Mouse (Mus musculus): ENCODE results near the gene Ggct.
A peak's percentile ranks its signal among the peaks of the same experiment; 100 is the strongest.

Ggct gene

DNA sequence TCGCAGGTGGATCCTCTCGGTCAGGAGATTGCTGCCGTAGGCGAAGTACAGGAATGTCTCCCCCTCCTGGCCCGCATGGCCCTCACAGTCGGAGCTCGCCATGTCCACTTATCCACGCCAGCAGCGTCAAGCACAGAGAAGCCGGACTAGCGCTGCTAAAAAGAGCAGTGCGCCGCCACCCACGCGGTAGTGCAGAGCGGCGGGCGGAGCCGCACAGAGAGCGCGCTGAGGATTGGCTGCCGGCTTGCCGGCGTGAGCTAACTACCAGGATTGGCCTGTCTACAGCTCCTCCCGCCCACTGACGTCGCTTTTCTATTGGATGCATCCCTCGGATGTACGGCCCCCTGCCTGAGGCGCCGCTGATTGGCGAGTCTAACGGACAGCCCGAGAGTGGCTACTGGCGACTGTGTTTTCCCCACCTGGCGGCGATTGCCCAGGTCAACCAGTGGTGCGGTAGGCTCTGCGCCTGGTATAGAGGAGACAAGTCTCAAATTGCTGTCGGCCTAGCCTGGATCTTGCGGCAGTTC, at the start of gene Ggct:
Gene Ggct, minus strand, starts transcription at position 217 of the 527 bp plus-strand sequence.
- DNase-seq (ENCODE audit: low spot score) = peak; percentile 93

DNA sequence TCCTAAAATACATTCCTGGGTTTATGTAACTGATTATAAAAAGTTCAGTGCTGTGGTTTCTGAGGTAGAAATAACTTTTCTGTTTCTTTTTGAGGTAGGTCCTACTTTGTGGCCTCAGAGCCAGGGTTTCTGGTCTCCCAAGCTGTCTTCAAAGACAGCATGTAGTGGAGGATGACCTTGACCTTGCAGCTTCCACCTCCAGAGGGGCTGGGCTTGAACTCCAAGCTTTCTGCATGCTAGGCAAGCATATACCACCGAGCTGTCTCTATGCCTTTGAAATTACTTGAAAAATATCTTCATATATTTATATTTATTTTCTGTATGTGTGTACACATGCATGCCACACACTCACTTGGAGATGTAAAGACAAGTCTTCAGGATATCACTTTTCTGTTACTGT, 47.3 kb upstream of the Ggct start:
- no peak for DNase-seq (ENCODE audit: low spot score)

DNA sequence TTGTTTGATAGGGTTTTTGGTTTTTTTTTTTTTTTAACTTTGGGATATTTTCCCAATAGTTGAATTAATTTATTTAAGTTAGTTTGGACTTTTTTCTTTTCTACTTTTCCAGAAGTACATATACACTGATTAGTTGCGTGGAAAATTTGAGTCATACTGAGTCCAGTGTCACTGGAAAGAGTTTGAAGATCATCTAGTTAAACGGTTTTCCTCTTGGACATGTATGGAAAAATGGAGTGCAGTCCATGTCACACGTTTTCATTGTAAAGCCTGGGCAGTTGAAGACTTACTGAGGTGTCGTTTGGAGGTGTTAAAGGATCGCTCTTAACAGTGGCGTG, 46.7 kb upstream of the Ggct start:
- no peak for DNase-seq (ENCODE audit: low spot score)

DNA sequence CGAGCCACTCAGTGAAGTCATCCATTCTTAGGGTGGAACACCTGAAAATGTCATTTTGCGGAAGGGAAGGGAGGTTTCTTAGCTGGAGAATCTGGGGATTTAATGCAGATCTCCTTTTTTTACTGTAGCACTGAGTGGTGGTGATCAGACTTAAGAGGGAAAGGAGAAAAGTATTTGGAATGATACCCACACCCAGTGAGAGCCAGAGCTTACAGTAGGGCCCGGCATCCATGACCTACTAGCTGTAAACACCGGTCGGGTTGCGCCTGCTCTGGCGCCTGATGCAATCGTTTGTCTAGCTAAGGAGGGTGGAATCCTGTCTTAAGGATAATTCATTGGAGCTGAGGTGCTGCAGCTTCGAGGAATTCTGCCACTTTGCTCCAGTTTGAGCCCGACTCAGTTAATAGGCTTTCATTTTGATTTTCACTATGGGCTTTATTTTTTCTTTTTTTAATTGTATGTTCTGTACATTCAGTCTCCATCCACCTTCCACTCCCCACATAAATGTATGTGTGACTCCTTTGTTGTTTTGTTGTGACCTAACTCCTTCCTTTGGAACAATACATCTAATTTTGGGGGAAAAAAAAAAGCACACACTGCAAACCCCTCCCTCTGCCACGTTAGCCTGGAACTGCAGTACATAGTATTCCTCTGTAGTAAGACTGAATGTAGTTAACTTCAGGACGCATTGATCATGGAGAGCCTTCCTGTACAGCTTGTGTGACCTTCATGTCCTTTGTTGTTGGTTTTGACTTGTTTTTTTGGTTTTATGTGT, 46.1 kb upstream of the Ggct start:
- no peak for DNase-seq (ENCODE audit: low spot score)

DNA sequence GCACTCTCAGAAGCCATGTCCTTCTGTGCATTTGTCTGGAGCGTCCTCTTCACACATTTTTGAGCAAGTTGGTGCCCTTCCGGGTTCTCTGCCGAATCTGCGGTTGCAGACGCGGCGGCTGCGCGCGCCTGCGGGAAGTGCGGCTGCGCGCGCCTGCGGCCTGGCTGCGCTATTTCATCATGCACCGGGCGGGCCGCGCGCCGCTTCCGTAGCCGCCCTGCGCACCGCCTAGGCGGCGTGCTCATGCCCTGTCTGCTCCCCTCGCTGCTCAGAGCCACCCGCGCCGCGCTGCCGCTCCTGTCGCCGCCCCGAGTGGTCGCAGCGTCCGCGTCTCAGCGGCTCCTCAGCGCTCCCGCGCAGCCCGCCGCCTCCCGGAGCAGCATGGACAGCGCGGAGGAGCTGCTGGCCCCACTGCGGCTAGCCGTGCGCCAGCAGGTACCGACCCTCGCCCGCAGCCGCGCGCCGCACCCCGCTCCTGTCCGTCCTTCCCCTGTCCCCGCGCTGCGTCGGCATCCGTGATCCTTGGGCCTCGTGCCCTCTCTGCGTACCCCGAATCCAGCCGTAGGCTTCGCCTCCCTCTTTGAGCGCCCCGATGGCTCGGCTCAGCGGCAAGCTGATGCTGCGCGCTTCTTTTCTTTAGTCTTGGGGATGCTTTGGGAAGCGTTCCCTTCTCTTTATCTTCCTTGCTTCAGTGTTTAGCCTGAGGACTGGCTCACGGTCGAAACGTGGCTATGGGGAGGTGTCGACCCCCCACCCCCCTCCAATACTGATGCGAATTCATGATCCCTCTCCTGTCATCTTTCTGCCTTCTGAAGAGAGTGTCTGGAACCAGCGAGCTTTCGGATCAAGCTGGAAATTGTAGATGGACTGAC, 45.3 kb upstream of the Ggct start, which contains the start of gene Gars:
Gene Gars, plus strand, starts transcription at position 209 of the 872 bp plus-strand sequence.
- peak; percentile 86 for DNase-seq (ENCODE audit: low spot score)

DNA sequence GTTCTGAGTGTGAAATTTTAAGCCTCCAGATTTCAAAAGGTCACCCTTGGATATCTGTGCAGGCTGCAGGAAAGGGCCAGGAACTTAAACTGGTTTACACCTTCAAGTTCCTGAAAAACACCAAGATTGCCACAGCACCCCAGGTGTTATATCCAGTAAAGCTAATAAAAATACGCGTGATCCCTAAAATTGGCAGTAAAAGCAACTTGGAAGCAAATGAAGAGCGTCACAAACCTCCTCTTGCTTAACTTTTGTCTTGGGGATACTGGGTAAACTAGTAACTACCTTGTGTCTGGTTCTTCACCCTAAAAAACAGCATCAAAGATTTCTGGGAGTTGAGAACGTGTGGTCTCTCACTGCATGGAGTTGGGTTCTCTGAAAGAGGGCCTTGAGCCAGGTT, 44.0 kb upstream of the Ggct start:
- DNase-seq (ENCODE audit: low spot score) = no peak

DNA sequence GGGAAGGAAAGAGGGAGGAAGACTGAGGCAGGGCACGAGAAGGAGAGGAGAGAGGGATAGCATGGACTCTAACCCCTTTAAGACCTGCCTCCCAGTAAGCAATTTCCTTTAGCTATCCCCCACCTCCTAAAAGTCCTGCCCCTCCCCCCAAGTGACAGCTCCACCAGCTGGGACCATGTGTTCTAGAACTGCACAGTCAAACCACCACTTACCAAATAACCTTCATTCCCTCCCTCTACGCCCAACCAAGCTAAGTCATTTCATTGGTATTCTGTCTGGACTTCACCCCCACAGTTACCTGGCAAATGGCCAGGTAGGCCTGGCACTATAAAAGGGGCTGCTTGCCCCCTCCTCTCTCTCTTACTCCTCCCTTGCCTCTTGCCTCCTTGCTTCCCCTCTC, 34.9 kb upstream of the Ggct start:
- no peak for DNase-seq (ENCODE audit: low spot score)

DNA sequence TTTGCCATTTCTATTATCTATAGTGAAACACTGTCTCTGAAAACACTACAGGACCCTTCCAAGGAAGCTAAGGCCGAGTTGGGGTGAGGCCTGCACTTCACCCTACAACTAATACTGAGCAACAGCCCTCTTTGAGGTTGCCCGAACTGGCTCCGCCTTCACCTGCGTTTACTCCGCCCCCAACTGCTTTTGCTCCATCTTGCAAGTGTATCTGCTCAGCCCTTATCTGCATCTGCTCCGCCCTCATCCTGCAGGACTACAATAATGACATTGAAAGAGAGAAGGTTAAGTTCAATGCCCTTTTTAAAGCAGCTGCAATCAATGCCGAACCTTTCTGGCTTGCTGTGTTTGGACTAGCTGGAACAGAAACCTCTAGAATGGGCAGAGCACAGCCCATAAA, 29.1 kb upstream of the Ggct start:
- no peak for DNase-seq (ENCODE audit: low spot score)

DNA sequence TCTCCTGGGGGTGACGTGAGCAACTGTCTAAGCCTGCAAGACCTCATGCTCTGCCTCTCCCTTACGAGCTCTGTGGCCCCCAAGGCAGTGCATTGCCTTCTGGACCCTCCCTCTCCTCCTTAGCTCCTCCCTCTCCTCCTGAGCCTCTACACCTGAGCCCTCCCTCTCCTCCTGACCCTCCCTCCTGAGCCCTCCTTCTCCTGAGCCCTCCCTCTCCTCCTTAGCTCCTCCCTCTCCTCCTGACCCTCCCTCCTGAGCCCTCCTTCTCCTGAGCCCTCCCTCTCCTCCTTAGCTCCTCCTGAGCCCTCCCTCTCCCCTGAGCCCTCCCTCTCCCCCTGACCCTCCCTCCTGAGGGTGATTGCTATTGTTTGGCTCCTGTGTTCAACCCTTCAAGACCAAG, 25.7 kb upstream of the Ggct start:
- DNase-seq (ENCODE audit: low spot score) = no peak

DNA sequence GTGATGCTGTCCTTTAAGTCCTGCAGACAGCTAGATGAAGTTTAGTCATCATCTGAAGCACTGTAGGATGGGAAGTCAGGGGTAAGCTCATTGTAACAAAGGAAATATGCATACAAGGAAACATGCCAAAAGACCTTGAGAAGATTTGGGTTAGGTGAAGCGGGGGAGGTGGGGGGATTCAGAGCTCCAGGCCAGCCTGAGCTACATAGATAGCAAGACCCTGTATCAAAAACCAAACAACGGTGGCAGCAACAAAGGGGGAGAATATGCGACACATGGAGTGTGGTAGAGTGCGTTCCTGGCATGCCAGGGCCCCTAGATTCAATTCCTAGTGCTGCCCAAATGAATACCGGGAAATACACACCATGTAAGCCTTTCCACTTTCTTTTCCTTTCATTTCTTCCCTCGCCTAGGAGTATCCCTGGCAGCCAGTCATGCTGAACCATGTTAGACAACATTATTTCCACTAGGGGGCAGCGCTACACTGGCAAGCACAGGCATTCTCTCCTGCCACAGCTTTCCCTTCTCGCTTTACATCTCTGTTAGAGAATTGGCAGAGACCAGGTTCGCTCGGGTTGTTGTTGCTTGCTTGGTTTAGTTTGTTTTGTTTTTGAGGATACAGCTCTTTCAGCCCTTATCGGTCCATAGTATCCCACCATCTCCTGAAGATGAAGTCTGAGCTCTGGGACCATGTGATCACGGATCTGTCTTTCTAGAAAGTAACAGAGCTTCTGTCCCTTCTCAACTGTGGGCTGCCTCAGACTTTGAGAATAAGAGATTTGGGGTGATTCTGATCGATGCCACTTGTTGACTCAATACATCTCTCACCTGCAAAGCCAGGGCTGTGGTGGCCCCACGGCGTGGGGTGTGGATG, 24.2 kb upstream of the Ggct start:
- peak; percentile 59 for DNase-seq (ENCODE audit: low spot score)

DNA sequence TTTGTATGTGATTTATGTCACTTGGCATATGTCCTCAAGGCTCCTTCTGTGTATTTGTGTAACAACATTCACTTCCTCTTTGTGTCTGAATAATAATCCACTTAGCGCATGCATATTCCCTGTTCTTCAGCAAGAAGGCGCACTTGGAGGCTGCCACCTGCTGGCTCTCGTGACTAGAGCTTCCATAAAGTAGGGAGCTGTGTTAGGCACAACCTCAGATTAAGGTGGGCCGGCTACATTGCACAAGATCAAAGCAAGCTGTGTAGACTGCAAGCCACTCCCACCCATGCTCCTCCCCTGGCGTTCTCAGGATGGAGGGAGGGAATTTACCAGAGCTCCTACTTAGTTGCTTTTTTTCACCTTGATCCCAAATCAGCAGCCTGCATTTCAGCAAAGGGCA, 23.5 kb upstream of the Ggct start:
- peak; percentile 64 for DNase-seq (ENCODE audit: low spot score)

DNA sequence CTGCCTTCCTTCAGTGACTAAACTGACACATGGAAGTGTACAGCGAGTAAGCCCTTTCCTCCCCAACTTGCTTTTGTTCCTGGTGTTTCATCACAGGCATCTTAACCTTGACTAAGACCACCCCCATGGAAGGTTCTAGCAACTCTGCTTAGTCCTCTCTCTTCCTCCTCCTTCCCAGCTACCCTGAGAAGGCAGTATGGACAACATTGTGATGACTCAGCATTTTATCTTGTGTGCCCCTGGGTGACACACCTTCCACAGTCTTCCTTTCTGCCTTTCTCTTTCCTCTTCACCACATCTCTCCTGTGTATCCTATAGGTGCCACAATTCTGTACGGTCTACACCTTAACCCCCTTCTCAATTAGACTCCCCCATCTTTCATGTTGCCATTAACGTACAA, 21.4 kb upstream of the Ggct start:
- DNase-seq (ENCODE audit: low spot score) = no peak

DNA sequence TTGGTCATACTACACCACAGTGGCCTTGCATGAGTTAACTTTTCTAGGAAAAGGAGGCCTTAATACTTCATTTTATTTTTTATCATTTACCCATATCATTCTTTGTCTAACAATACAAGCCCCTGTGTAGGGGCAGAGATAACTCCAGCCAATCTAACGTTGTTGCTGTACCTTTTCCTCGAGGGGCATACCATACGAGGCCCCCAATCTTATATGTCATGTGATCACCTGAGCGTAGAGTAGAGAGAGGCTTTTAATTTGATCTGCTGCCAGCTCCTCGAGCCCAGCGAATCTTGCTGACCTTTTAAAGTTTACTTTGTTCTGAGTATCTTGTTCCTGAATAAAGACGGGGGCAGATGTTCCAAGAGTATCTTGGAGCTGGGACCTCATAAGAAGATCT, 19.8 kb upstream of the Ggct start:
- DNase-seq (ENCODE audit: low spot score) = no peak

DNA sequence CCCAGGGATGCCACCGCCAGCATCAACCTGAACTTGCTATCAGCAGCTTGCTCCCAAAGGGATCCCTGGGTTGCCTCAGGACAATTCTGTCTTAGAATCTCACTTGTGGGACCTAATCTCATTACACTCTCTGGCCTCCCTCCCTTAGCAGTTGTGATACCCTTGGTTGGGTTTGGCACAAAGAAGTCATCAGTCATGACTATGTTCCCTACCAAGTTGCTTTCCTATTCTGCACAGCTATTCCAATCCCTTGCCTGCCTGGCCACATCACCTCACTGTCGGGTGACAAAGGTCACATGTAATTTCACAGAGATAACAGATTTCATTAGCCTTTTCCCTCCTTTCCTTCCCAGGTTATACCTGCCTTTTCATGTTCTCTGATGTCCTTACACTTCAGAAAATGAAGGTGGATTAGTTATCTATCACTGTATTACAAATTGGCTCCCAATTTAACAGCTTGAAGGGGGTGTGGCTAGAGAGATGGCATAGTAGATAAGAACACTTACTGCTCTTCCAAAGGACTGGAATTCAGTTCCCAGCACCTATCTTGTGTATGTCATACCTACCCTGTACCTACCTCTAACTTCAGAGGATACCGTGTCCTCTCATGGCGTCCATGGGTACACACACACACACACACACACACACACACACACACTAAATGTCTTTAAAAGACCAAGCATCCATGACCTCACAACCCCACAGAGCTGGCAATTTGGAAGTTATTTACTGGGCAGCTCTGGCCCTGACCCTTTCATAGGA, 17.8 kb upstream of the Ggct start:
- DNase-seq (ENCODE audit: low spot score) = no peak

DNA sequence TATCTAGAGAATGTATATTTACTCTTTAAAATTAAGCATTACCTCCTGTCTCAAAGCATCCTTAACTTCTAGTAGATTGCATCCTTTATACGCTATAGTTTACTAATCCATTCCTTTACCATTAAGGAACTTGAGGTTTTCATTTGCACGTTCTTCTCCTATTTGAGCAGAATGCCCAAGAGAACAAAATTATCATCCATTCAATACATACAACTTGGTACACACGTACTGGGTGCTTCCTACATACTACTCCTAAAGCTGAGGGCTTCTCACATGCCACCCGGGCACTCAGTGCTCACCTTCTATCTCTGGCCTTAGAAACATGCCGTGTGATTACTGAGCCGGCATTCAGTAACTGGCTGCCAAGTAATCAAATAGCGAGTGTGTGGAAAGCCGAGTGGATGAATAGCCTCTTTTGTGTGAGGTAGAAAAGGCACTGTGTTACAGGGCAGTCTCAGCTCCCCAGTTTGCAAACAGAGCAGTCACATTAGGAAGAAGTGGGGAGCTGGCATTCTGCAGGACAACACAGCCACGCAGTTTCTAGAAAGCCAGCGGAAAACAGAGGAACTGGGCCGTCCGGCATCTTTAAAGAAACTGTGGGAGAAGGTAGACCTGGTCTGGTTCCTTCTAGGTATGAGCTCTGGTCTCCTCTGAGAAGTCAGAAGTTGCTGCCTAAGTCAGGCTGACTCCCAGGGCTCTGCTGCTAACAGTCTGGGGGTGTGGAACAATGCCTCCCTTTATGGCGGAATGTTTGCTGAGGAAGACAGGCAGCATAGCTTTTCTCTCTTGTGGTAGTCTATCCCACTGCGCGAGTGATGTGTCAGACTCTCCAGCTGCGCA, 16.9 kb upstream of the Ggct start:
- DNase-seq (ENCODE audit: low spot score) = no peak

DNA sequence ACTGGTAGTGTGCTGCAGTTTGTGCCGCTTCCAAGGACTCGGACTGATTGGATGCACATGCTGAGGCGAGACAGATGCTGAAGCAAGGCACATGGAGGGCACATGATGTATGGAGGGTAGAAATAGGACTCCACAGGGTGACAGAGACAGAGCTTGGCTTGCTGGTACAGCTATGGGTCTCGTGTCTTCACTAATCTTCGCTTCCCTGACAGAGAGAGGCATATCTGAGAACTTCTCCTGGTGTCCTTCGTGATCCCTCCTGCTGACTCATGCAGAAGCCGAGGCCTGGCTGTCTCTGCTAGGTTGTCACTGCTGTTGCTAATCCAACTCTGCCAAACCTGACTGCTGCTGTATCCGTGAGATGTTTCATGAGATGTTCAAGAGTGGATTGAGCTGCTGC, 15.7 kb upstream of the Ggct start:
- no peak for DNase-seq (ENCODE audit: low spot score)

DNA sequence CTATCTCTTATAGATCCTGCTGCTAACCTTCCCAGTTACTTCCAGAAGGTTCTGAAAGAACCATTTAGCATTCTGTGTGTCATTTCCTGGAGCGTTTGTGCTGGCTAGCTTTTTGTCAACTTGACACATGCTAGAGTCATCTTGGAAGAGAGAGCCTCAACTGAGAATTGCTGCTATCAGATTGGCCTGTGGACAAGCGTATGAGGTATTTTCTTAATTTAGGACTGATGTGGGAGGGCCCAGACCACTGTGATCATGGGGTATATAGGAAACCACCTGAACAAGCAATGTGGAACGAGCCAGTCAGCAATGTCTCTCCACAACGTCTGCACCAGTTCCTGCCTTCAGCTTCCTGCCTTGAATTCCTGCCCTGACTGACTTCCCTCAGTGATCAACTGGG, 10.8 kb upstream of the Ggct start:
- DNase-seq (ENCODE audit: low spot score) = no peak

DNA sequence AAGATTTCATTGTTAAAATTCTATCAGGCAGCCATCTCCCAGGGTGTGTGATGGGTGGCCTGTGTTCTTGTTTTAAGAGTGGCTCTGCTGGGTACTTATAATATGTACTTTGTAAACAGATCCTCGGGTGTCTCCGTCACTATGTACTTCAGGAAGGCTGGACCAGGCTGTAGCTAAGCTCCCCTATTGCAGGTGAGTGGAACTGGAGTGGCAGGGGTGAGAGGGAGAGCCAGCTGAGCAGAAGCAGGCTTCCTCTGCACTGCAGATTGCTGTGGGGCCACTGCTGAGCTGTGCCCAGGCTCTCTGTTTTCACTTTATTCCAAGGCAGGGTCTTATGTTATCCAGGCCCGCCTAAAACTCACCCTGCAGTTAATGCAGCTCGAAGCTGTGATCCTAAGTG, 9.7 kb upstream of the Ggct start:
- no peak for DNase-seq (ENCODE audit: low spot score)

DNA sequence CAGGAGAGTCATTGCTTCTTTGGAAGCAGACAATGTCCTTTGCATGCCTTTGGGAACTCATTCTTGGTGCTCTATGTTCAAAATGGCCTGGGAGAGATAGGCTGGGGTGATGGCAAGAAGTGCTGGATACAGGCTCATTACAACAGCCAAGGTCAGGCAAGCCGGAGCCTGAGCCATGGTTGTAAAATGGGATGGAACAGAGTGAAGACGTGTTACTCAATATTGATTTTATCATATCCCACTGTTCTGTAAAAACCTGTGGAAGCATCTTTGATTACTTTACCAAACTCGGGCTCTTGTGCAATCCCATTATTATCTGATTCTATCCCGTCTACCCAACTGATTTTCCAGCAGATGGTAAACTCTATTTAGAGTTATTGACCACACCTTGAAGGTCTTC, 8.6 kb upstream of the Ggct start:
- no peak for DNase-seq (ENCODE audit: low spot score)

DNA sequence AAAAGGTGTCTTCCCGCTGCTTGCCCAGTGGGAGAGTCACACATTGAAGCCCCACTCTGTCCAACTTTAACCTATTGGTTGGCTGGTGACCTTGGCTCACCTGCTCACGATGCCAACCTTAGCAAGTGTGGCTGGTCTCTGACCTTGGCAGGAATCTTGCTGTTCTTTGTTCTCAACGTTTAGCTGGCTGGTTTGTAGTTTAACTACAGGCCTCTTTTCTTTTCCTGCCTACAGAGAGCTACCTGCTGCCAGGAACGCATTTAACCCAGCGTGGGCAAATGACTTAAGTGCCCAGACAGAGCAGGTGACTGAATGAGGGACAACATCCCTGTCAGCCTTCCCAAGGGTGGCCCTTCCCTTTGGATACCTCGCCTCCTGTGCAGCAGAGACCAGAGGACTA, 5.0 kb upstream of the Ggct start:
- no peak for DNase-seq (ENCODE audit: low spot score)

DNA sequence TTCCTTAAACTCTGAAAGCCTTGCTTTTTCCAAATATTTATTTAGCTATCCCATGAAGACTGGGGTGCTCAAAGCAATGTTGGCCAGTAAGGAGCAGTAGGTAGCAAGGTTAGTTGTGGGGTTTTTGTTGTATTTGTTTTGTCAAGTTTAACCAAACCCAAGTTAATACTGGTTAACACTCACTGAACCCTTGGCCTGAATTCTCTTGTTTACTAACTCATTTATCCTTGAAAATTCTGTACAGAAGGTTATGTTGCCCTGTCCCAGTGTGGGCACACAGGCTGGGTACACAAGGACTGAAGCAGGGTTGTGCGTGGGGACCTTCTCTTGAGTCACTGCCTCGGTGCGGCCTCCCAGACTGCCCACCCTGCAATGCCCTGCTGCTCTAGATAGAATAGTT, 3.6 kb upstream of the Ggct start:
- no peak for DNase-seq (ENCODE audit: low spot score)
